Mouse (Mus musculus) embryonic fibroblast, embryonic 13.5 days (primary cell): Measurements from ENCODE around the gene Rasal2.

Experiments
- CTCF ChIP-seq: IDR thresholded peaks from 2 replicates; pipeline ENCODE4 v1.5.1; 2011; ENCODE audit warnings: mild to moderate bottlenecking, control low read depth, low read length, moderate library complexity, borderline replicate concordance; ENCODE audit not compliant: insufficient read depth
- POLR2A ChIP-seq: IDR thresholded peaks from 2 replicates; pipeline ENCODE4 v1.6.1; 2011; ENCODE audit warnings: low read depth, mild to moderate bottlenecking, control low read depth, low read length, moderate library complexity

DNA sequence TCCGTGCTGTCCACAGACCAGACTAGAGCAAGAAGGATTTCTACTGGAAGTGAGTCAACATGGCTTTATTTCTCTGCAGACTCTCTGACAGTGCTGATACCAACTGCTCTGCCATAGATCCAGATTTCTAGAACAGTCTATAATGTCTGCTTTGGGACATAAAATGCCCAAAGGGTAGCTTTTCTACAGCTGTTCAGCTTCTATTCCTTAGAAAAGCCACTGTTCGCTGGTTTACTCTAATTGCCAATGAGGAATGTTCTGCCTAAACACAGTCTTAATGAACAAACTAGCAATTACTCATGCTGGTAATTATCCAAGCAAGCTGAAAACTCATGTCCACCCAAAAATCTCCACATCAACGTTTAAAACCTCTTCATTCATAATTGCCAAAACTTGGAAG, 77.6 kb downstream of the Rasal2 start:
- TF ChIP-seq CTCF, result no peak
- TF ChIP-seq POLR2A, result no peak
